Mouse (Mus musculus) heart, postnatal 0 days (tissue): Measurements from ENCODE around the gene Pidd1. TPM values are rescaled to one million over a fixed set of nuclear protein-coding genes. Genes with fewer than 3 reads are reported as not detected.
"Not testable (repeated sequence)": the region's sequence is repeated elsewhere in the genome, so short reads cannot be mapped to it uniquely, and the experiment has no call there.

Source experiments
- ATAC-seq: fragments of 200-750 bp; cut with Nextera tagmentation; 2 replicates; pipeline ENCODE4 v1.8.0; 2017; ENCODE audit warnings: low read depth, moderate number of reproducible peaks, moderate library complexity; ENCODE audit not compliant: insufficient read depth
- DNase-seq: peaks from one replicate; pipeline ENCODE4 v3.0.0-alpha.2; 2016; ENCODE audit warnings: low spot score
- H3K27ac ChIP-seq: fragments of 300-500 bp; sonication (generic); 2 replicates; pipeline ENCODE4 v1.5.1; 2014; ENCODE audit warnings: low read depth, mild to moderate bottlenecking
- H3K27me3 ChIP-seq: fragments of 300-500 bp; sonication (generic); 2 replicates; pipeline ENCODE4 v1.6.1; 2014; ENCODE audit warnings: low read length, mixed read lengths; ENCODE audit not compliant: control insufficient read depth, insufficient read depth
- H3K36me3 ChIP-seq: fragments of 300-500 bp; sonication (generic); replicated peaks from 2 replicates; pipeline ENCODE4 v1.6.1; 2014; ENCODE audit warnings: low read length, mixed read lengths; ENCODE audit not compliant: control insufficient read depth, insufficient read depth
- H3K4me1 ChIP-seq: fragments of 300-500 bp; sonication (generic); 2 replicates; pipeline ENCODE4 v1.6.1; 2014; ENCODE audit warnings: antibody characterized with exemption; ENCODE audit not compliant: control insufficient read depth, insufficient read depth
- H3K4me2 ChIP-seq: fragments of 300-500 bp; sonication (generic); 2 replicates; pipeline ENCODE4 v1.6.1; 2014; ENCODE audit warnings: low read depth, mild to moderate bottlenecking, low read length, moderate library complexity
- H3K4me3 ChIP-seq: fragments of 300-500 bp; sonication (generic); 2 replicates; pipeline ENCODE4 v1.5.1; 2014; ENCODE audit warnings: low read depth, low read length
- H3K9ac ChIP-seq: fragments of 300-500 bp; sonication (generic); replicated peaks from 2 replicates; pipeline ENCODE4 v1.6.1; 2014; ENCODE audit warnings: low read depth, low read length, mixed read lengths
- H3K9me3 ChIP-seq: fragments of 300-500 bp; sonication (generic); replicated peaks from 2 replicates; pipeline ENCODE4 v1.6.1; 2016; ENCODE audit warnings: low read length; ENCODE audit not compliant: control insufficient read depth
- CTCF ChIP-seq: IDR thresholded peaks from 2 replicates; pipeline ENCODE4 v1.5.1; 2016; ENCODE audit warnings: antibody characterized with exemption, control low read depth, low read depth
- EP300 ChIP-seq: IDR thresholded peaks from 2 replicates; pipeline ENCODE4 v1.6.1; 2016; ENCODE audit warnings: antibody characterized with exemption, low read depth
- WGBS: fragments of 180-500 bp; shearing (Covaris S2); extraction: QIAGEN DNeasy Blood & Tissue Kit; methylation state at CpG from one replicate; pipeline ENCODE4 v1.1.7; 2014; 5-methylcytosine and 5-hydroxymethylcytosine counted together
- polyA plus RNA-seq: library from polyadenylated mRNA; unstranded; fragments of >200 nt; fragmentation: Nextera tagmentation; extraction: Ambion mirVana; gene quantifications from 2 replicates; pipeline ENCODE4 v1.2.1, GENCODE M21; 2015
- total RNA-seq: library from RNA; depleted of rRNA; stranded (reverse); fragments of >200 nt; gene quantifications from 2 replicates; pipeline ENCODE4 v1.2.3, GENCODE M21; 2014; ENCODE audit warnings: low replicate concordance

Gene Pidd1
- total and polyA plus RNA-seq, 2 experiments from 2014 or later = 0.15 to 1.7 TPM

DNA sequence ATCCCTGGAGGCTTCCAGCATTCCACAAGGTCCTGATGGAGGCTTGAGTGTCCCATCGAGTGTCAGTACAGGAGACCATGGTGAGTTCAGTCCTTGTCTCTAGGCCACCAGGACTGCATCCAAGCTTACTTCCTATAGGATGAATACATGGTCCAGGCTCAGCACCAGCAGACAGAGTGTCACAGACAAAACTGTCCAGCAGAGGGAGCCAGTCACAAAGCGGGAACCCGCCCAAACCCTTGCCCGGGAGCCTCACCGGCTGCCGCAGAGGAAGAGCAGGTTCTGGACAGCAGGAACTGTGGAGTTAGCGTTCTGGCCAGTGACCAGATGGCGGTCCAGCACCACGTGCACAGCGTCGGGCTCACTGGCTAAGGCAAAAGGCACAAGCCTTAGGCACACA, 35.0 kb downstream of the Pidd1 start:
- H3K4me2 ChIP-seq = no peak overlapping the region

GRCm38 (mm10) chr7:141407670-141408069, 36.2 kb downstream of the Pidd1 start:
- H3K36me3 ChIP-seq = peaks cover 20% of the 10 kb centered on the region
- not testable (repeated sequence) for H3K9ac ChIP-seq, H3K4me3 ChIP-seq, H3K4me1 ChIP-seq, H3K27ac ChIP-seq, ATAC-seq, H3K4me2 ChIP-seq, DNase-seq, H3K27me3 ChIP-seq, H3K9me3 ChIP-seq
- 92% methylated on average over 7 of the region's 7 CpGs for WGBS

More for the DNA sequence above, 35.0 kb downstream of the Pidd1 start:
- Histone ChIP-seq H3K4me3 (no peak overlapping the region), H3K9me3 (no peaks in the 10 kb centered on the region), H3K4me1 (no peaks in the 10 kb centered on the region), H3K36me3 (peaks cover 20% of the 10 kb centered on the region), H3K27ac (no peak overlapping the region), H3K9ac (no peak overlapping the region), H3K27me3 (no peaks in the 10 kb centered on the region)
- TF ChIP-seq CTCF (peak; percentile 92), EP300 (no peak)
- WGBS = 9% methylated on average over 11 of the region's 11 CpGs
- ATAC-seq (peak; percentile 77), DNase-seq (peak; percentile 85)

DNA sequence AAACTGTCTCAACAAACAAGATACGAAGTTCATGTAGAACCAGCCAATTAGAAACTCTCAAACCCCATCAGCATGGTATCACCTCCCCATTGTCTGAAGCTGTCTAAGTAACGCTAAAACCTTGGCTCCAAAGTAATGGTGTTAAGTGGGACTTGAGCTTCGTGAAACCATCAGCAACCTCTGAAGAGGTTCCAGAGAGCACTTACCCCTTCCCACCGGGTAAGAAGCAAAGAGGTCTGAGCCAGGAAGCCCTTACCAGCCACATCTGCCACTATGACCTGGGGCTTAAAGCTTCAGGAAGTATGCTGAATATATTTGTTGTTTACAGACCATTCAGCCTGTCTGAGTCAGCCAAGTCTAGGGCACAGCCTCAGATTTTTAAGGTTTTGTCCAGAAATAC, 38.4 kb downstream of the Pidd1 start:
- WGBS = 69% methylated on average over 4 of the region's 4 CpGs
- peaks cover 41% of the 10 kb centered on the region for H3K36me3 ChIP-seq
- H3K9me3 ChIP-seq = no peaks in the 10 kb centered on the region
- H3K4me2 ChIP-seq = no peak overlapping the region
- H3K4me3 ChIP-seq = no peak overlapping the region
- no peaks in the 10 kb centered on the region for H3K27me3 ChIP-seq
- no peak for ATAC-seq
- TF ChIP-seq EP300 (no peak), CTCF (no peak)
- no peak overlapping the region for H3K9ac ChIP-seq
- H3K4me1 ChIP-seq = no peaks in the 10 kb centered on the region
- DNase-seq = no peak
- no peak overlapping the region for H3K27ac ChIP-seq

- no peak for TF ChIP-seq EP300
- TF ChIP-seq CTCF = peak; percentile 81
- ATAC-seq (peak; percentile 78), DNase-seq (peak; percentile 66)
- Histone ChIP-seq H3K27me3 (no peaks in the 10 kb centered on the region), H3K4me3 (no peak overlapping the region), H3K36me3 (peaks cover 47% of the 10 kb centered on the region), H3K4me2 (no peak overlapping the region), H3K27ac (no peak overlapping the region), H3K4me1 (no peaks in the 10 kb centered on the region), H3K9me3 (no peaks in the 10 kb centered on the region), H3K9ac (no peak overlapping the region)
- WGBS = 31% methylated on average over 5 of the region's 5 CpGs
These were observed 40.5 kb downstream of the Pidd1 start for GRCm38 (mm10) chr7:141403305-141403704.

GRCm38 (mm10) chr7:141395348-141395747, 48.5 kb downstream of the Pidd1 start:
- H3K4me1 ChIP-seq = peaks cover 9% of the 10 kb centered on the region
- H3K36me3 ChIP-seq = peaks cover 47% of the 10 kb centered on the region
- no peak overlapping the region for H3K9ac ChIP-seq
- no peaks in the 10 kb centered on the region for H3K27me3 ChIP-seq
- WGBS = 67% methylated on average over 1 of the region's 1 CpGs
- H3K4me2 ChIP-seq = no peak overlapping the region
- DNase-seq = no peak
- ATAC-seq = no peak
- H3K9me3 ChIP-seq = no peaks in the 10 kb centered on the region
- no peak overlapping the region for H3K4me3 ChIP-seq
- TF ChIP-seq CTCF (no peak), EP300 (no peak)
- no peak overlapping the region for H3K27ac ChIP-seq

GRCm38 (mm10) chr7:141394771-141395170, 49.1 kb downstream of the Pidd1 start:
- H3K9me3 ChIP-seq = no peaks in the 10 kb centered on the region
- H3K36me3 ChIP-seq = peaks cover 42% of the 10 kb centered on the region
- no peak overlapping the region for H3K4me3 ChIP-seq
- no peak overlapping the region for H3K4me2 ChIP-seq
- WGBS = 26% methylated on average over 6 of the region's 6 CpGs
- H3K27ac ChIP-seq = no peak overlapping the region
- DNase-seq (peak; percentile 36), ATAC-seq (no peak)
- no peak overlapping the region for H3K9ac ChIP-seq
- peaks cover 9% of the 10 kb centered on the region for H3K4me1 ChIP-seq
- H3K27me3 ChIP-seq = no peaks in the 10 kb centered on the region
- TF ChIP-seq CTCF (peak; percentile 72), EP300 (no peak)
